Mouse (Mus musculus): ENCODE data around the gene Surf4. TPM values are rescaled to one million over a fixed set of nuclear protein-coding genes. Genes with fewer than 3 reads are reported as not detected.

Gene Surf4
- polyA plus RNA-seq, 1 experiment from 2014 or later, result 186 TPM

DNA sequence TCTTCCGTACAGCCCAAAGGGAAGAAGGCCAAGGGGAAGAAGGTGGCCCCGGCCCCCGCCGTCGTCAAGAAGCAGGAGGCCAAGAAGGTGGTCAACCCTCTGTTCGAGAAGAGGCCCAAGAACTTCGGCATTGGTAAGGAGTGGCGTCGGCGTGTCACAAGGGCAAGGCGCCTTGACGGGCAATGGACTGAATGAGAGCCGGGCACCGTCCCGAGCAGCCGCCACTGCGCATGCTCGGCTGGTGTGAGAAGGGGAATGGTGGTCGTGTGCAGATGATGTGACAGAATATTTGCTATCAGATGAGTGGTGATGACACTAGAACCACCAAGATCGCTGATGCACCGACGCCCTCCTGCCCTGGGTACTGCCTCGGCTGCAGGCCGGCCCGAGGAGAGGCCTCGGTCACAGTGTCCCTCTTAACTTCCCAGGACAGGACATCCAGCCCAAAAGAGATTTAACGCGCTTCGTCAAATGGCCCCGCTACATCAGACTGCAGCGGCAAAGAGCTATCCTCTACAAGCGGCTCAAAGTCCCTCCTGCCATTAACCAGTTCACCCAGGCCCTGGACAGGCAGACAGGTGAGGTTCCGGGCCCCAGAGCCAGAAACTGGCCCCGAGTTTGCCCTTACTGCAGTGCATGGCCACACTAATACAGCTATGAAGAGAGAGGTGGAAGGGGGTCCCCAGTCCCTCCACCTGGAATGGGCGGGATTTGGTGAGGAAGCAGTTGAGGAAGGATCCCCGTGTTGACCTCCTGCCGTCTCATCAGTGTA is 22.5 kb downstream of the Surf4 start:
- Histone ChIP-seq H3K9ac (ENCODE audit: low read depth, low read length) (peak overlapping the region; percentile 91), H3K4me3 (replicated peaks; ENCODE audit: low read depth, low read length) (peak overlapping the region; percentile 87), H3K27me3 (ENCODE audit: insufficient read depth, low read length) (no peaks in the 10 kb centered on the region), H3K4me2 (ENCODE audit: low read length) (peak overlapping the region; percentile 93), H3K4me1 (replicated peaks; ENCODE audit: insufficient read depth, low read length) (peaks cover 31% of the 10 kb centered on the region), H3K9me3 (replicated peaks; ENCODE audit: low read length) (no peaks in the 10 kb centered on the region), H3K27ac (peak overlapping the region; percentile 95), H3K36me3 (ENCODE audit: insufficient read depth, low read length) (peaks cover 38% of the 10 kb centered on the region)
- TF ChIP-seq CTCF (IDR thresholded peaks at IDR 0.05; ENCODE audit: low read depth), result no peak
- peak; percentile 79 for DNase-seq (ENCODE audit: low spot score)
- 2% methylated on average over 37 of the region's 37 CpGs for WGBS
- peak; percentile 40 for ATAC-seq (replicated peaks; ENCODE audit: low FRiP score, low read depth)

- DNase-seq (ENCODE audit: low spot score) (peak; percentile 98), ATAC-seq (replicated peaks; ENCODE audit: low FRiP score, low read depth) (peak; percentile 89)
- Histone ChIP-seq H3K4me1 (replicated peaks; ENCODE audit: insufficient read depth, low read length) (peaks cover 28% of the 10 kb centered on the region), H3K4me2 (ENCODE audit: low read length) (peak within 1 kb of the TSS; percentile 93), H3K36me3 (ENCODE audit: insufficient read depth, low read length) (peaks cover 46% of the 10 kb centered on the region), H3K9ac (ENCODE audit: low read depth, low read length) (peak within 1 kb of the TSS; percentile 91), H3K27ac (peak within 1 kb of the TSS; percentile 95), H3K27me3 (ENCODE audit: insufficient read depth, low read length) (no peaks in the 10 kb centered on the region), H3K4me3 (replicated peaks; ENCODE audit: low read depth, low read length) (peak within 1 kb of the TSS; percentile 87), H3K9me3 (replicated peaks; ENCODE audit: low read length) (no peaks in the 10 kb centered on the region)
- 0% methylated on average over 74 of the region's 74 CpGs for WGBS
- no peak for TF ChIP-seq CTCF (IDR thresholded peaks at IDR 0.05; ENCODE audit: low read depth)
Measured at GRCm38 (mm10) chr2:26910124-26910993, 23.4 kb downstream of the Surf4 start, which contains the start of the genes Med22 and Rpl7a. Med22 (minus strand) TSS chr2:26910677. Rpl7a (plus strand) TSS chr2:26910764.

- H3K27me3 ChIP-seq (ENCODE audit: insufficient read depth, low read length), result no peaks in the 10 kb centered on the region
- H3K4me3 ChIP-seq (replicated peaks; ENCODE audit: low read depth, low read length), result peak overlapping the region; percentile 87
- peak; percentile 56 for TF ChIP-seq CTCF (IDR thresholded peaks at IDR 0.05; ENCODE audit: low read depth)
- peak overlapping the region; percentile 91 for H3K9ac ChIP-seq (ENCODE audit: low read depth, low read length)
- peak overlapping the region; percentile 95; the same call in 1 of the 2 replicates for H3K27ac ChIP-seq
- DNase-seq (ENCODE audit: low spot score) (no peak), ATAC-seq (replicated peaks; ENCODE audit: low FRiP score, low read depth) (no peak)
- H3K36me3 ChIP-seq (ENCODE audit: insufficient read depth, low read length), result peaks cover 49% of the 10 kb centered on the region
- peak overlapping the region; percentile 70 for H3K4me2 ChIP-seq (ENCODE audit: low read length)
- peaks cover 19% of the 10 kb centered on the region; the same call in 1 of the 2 replicates for H3K4me1 ChIP-seq (replicated peaks; ENCODE audit: insufficient read depth, low read length)
- H3K9me3 ChIP-seq (replicated peaks; ENCODE audit: low read length), result no peaks in the 10 kb centered on the region
Measured at GRCm38 (mm10) chr2:26909387-26909784, 24.3 kb downstream of the Surf4 start.

DNA sequence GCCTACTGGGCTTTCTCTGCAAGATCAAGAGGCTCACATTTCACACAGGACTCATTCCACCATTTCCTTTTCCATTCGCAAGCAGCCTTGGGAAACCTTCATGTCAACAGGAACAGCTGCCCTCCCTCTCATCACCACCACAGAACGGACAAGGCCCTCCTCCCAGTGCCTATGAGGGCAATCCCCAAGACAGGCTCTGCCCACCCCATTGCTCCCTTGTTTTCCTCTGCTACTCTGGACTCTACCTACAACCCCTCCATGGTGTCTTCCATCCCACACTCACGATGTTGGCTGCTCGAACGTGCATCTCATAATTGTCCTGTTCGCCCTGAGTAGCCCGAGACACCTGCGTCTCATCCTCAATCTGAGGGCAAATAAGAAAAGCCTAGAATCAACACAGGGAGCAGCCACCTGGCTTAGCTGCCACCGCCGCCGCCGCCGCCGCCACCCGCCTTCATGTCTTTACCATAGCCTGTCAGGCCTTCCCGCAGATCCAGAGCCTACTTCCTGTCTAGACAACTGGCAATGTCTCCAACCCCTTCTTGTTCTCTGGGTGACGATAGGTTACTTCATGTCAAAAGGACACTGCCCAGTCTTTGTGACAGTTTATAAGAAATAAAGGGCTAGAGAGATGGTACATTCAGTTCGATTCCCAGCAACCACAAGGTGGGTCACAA is 24.9 kb downstream of the Surf4 start:
- DNase-seq (ENCODE audit: low spot score) (no peak), ATAC-seq (replicated peaks; ENCODE audit: low FRiP score, low read depth) (no peak)
- peaks cover 46% of the 10 kb centered on the region for H3K36me3 ChIP-seq (ENCODE audit: insufficient read depth, low read length)
- H3K27me3 ChIP-seq (ENCODE audit: insufficient read depth, low read length), result no peaks in the 10 kb centered on the region
- TF ChIP-seq CTCF (IDR thresholded peaks at IDR 0.05; ENCODE audit: low read depth), result no peak
- H3K9ac ChIP-seq (ENCODE audit: low read depth, low read length), result peak overlapping the region; percentile 28; the same call in 1 of the 2 replicates
- 75% methylated on average over 18 of the region's 18 CpGs for WGBS
- no peaks in the 10 kb centered on the region for H3K9me3 ChIP-seq (replicated peaks; ENCODE audit: low read length)
- peaks cover 19% of the 10 kb centered on the region; the same call in 1 of the 2 replicates for H3K4me1 ChIP-seq (replicated peaks; ENCODE audit: insufficient read depth, low read length)
- no peak overlapping the region for H3K27ac ChIP-seq
- peak overlapping the region; percentile 70 for H3K4me2 ChIP-seq (ENCODE audit: low read length)
- peak overlapping the region; percentile 87; the same call in 1 of the 2 replicates for H3K4me3 ChIP-seq (replicated peaks; ENCODE audit: low read depth, low read length)

- Histone ChIP-seq H3K9me3 (replicated peaks; ENCODE audit: low read length) (no peaks in the 10 kb centered on the region), H3K4me1 (replicated peaks; ENCODE audit: insufficient read depth, low read length) (peaks cover 21% of the 10 kb centered on the region; the same call in 1 of the 2 replicates), H3K36me3 (ENCODE audit: insufficient read depth, low read length) (peaks cover 31% of the 10 kb centered on the region), H3K27ac (no peak overlapping the region), H3K27me3 (ENCODE audit: insufficient read depth, low read length) (no peaks in the 10 kb centered on the region), H3K9ac (ENCODE audit: low read depth, low read length) (no peak overlapping the region), H3K4me2 (ENCODE audit: low read length) (no peak overlapping the region), H3K4me3 (replicated peaks; ENCODE audit: low read depth, low read length) (no peak overlapping the region)
- peak; percentile 80 for TF ChIP-seq CTCF (IDR thresholded peaks at IDR 0.05; ENCODE audit: low read depth)
- ATAC-seq (replicated peaks; ENCODE audit: low FRiP score, low read depth), result no peak
- DNase-seq (ENCODE audit: low spot score), result peak; percentile 83
- 38% methylated on average over 4 of the region's 4 CpGs for WGBS
Measured at GRCm38 (mm10) chr2:26907109-26907508, 26.6 kb downstream of the Surf4 start.

All from kidney, postnatal 0 days (tissue).